ENCODE assay signal across 13 mouse cellular contexts in genomic region chr6:6657928-6658500, GRCm38 (mm10).
"Had no signal": no experiment of that assay in that cellular context is flagged by ENCODE, and none has a peak within 500 bp of the region (broad histone marks: within the 10 kb centered on the region; RNA-seq: fewer than 3 reads in every experiment).

No protein-coding gene starts in this region.

- H3K27ac ChIP-seq: liver, embryonic 15.5 days; midbrain, embryonic 15.5 days; neural tube, embryonic 12.5 days; stomach, embryonic 15.5 days had no signal

- ATAC-seq: lung, postnatal 0 days; midbrain, embryonic 15.5 days had no signal

- H3K9me3 ChIP-seq: liver, embryonic 15.5 days; midbrain, embryonic 15.5 days; neural tube, embryonic 12.5 days; stomach, embryonic 15.5 days had no signal

- H3K4me1 ChIP-seq: liver, embryonic 15.5 days; midbrain, embryonic 15.5 days; neural tube, embryonic 12.5 days; stomach, embryonic 15.5 days had no signal

- H3K9ac ChIP-seq: liver, embryonic 15.5 days; midbrain, embryonic 15.5 days; neural tube, embryonic 12.5 days; stomach, embryonic 15.5 days had no signal

- DNase-seq: kidney, adult 8-10 months; kidney, postnatal 25 days; layer of hippocampus, postnatal 36 days; lung, adult 2 months; lung, postnatal 36 days; right cerebral cortex, postnatal 14 days; thymus, postnatal 36 days had no signal

- H3K27me3 ChIP-seq: liver, embryonic 15.5 days; midbrain, embryonic 15.5 days; neural tube, embryonic 12.5 days; stomach, embryonic 15.5 days had no signal

- H3K36me3 ChIP-seq: liver, embryonic 15.5 days; midbrain, embryonic 15.5 days; neural tube, embryonic 12.5 days; stomach, embryonic 15.5 days had no signal

- H3K4me2 ChIP-seq: liver, embryonic 11.5 days; liver, embryonic 15.5 days; midbrain, embryonic 15.5 days; neural tube, embryonic 12.5 days; stomach, embryonic 15.5 days had no signal

- H3K4me3 ChIP-seq: liver, embryonic 15.5 days; midbrain, embryonic 15.5 days; neural tube, embryonic 12.5 days; stomach, embryonic 15.5 days had no signal
